Mouse (Mus musculus) forebrain, embryonic 15.5 days (tissue): ENCODE data around the gene Hormad2. TPM values are rescaled to one million over a fixed set of nuclear protein-coding genes. Genes with fewer than 3 reads are reported as not detected.

Experiments
- ATAC-seq: fragments of 200-750 bp; cut with Nextera tagmentation; replicated peaks from 2 replicates; pipeline ENCODE4 v1.8.0; 2017; ENCODE audit warnings: mild to moderate bottlenecking, moderate TSS enrichment, moderate library complexity
- H3K27ac ChIP-seq: fragments of 300-500 bp; sonication (generic); replicated peaks from 2 replicates; pipeline ENCODE4 v1.5.1; 2015; ENCODE audit warnings: mild to moderate bottlenecking, inconsistent platforms
- H3K27me3 ChIP-seq: fragments of 300-500 bp; sonication (generic); 2 replicates; pipeline ENCODE4 v1.6.1; 2015; ENCODE audit warnings: inconsistent platforms
- H3K36me3 ChIP-seq: fragments of 300-500 bp; sonication (generic); 2 replicates; pipeline ENCODE4 v1.6.1; 2015; ENCODE audit warnings: mild to moderate bottlenecking, inconsistent platforms
- H3K4me1 ChIP-seq: fragments of 300-500 bp; sonication (generic); 2 replicates; pipeline ENCODE4 v1.6.1; 2015; ENCODE audit warnings: inconsistent platforms
- H3K4me2 ChIP-seq: fragments of 300-500 bp; sonication (generic); replicated peaks from 2 replicates; pipeline ENCODE4 v1.6.1; 2015; ENCODE audit warnings: mild to moderate bottlenecking, inconsistent platforms
- H3K4me3 ChIP-seq: fragments of 300-500 bp; sonication (generic); 2 replicates; pipeline ENCODE4 v1.5.1; 2015; ENCODE audit warnings: mild to moderate bottlenecking, inconsistent platforms
- H3K9ac ChIP-seq: fragments of 300-500 bp; sonication (generic); replicated peaks from 2 replicates; pipeline ENCODE4 v1.6.1; 2015; ENCODE audit warnings: mild to moderate bottlenecking, inconsistent platforms
- H3K9me3 ChIP-seq: fragments of 300-500 bp; sonication (generic); 2 replicates; pipeline ENCODE4 v1.6.1; 2016; ENCODE audit warnings: inconsistent platforms
- WGBS: fragments of 180-500 bp; shearing (Covaris S2); methylation state at CpG from one replicate; pipeline ENCODE4 v1.1.7; 2015; ENCODE audit warnings: mixed read lengths; 5-methylcytosine and 5-hydroxymethylcytosine counted together
- polyA plus RNA-seq: library from polyadenylated mRNA; unstranded; fragments of >200 nt; fragmentation: Nextera tagmentation; extraction: Ambion mirVana; gene quantifications from 2 replicates; pipeline ENCODE4 v1.2.1, GENCODE M21; 2015

The Hormad2 gene
- polyA plus RNA-seq, 1 experiment from 2014 or later = not detected

DNA sequence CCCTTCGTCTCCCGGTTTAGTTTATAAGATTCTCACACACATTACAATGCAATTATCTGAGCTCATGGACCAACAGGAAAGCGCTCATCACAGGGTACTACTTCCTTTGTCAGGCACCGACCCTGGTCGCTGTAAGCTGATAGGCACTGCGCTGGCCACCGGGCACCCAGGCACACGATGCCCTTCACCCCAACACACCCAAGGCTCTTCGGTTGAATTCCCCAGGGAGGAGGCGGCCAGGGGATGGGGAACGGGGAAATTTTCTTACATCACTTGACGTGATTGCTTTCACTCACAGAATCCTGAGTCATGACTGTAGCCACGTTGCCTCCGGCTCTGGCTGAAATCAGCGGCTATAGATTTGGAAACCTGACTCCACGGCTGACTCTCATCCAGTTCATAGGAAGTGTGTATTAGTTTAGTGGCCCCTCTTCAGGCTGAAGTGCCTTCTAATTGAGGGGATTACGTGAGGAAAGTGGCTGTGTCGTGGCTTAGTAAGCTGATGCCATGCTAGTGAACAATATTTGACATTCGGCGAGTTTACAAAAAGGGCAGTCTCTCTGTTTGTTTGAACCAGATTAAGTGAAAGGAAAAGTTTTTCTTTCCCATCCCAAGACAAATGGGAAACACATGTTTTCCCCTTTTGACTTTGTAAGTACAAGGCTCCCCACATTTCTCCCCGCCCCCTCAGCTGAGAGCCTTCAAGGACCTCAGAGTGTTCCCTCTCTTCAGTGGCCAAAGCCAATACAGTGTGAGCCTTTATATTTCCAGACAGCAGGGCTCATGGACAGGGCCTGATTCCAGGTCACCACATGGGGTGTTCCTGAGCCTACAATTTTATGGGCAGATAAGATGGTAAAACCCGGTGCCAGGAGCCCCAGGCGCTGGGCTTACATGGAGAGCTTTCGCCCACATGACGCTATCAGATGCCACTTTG is 132.1 kb downstream of the Hormad2 start:
- Histone ChIP-seq H3K4me3 (no peak overlapping the region), H3K27ac (no peak overlapping the region), H3K27me3 (no peaks in the 10 kb centered on the region), H3K9me3 (no peaks in the 10 kb centered on the region), H3K36me3 (no peaks in the 10 kb centered on the region), H3K9ac (no peak overlapping the region), H3K4me2 (no peak overlapping the region), H3K4me1 (no peaks in the 10 kb centered on the region)
- ATAC-seq = no peak
- 44% methylated on average over 25 of the region's 25 CpGs for WGBS

- no peak overlapping the region for H3K4me2 ChIP-seq
- H3K4me3 ChIP-seq = no peak overlapping the region
- 14% methylated on average over 6 of the region's 6 CpGs for WGBS
- H3K4me1 ChIP-seq = no peaks in the 10 kb centered on the region
- H3K27ac ChIP-seq = no peak overlapping the region
- no peaks in the 10 kb centered on the region for H3K9me3 ChIP-seq
- no peaks in the 10 kb centered on the region for H3K27me3 ChIP-seq
- H3K9ac ChIP-seq = no peak overlapping the region
- no peak for ATAC-seq
- H3K36me3 ChIP-seq = no peaks in the 10 kb centered on the region
Measured at GRCm38 (mm10) chr11:4308060-4308513, 132.8 kb downstream of the Hormad2 start.

DNA sequence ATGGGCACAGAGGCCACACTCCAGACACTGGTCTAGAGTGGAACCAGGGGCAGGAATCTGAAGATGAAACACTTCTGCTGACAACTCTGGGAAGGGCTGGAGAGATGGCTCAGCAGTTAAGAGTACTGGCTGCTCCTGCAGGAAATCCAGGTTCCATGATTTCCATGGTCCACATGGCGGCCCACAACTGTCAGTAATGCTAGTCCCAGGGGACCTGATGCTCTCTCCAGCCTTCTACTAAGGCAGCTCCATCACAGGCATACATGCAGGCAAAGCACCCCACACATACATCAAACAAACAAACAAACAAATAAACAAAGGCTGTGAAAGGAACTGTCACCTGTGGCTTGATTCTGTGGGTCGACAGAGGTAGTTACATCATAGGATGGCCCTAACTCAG is 134.8 kb downstream of the Hormad2 start:
- ATAC-seq = no peak
- Histone ChIP-seq H3K9ac (no peak overlapping the region), H3K27me3 (no peaks in the 10 kb centered on the region), H3K9me3 (no peaks in the 10 kb centered on the region), H3K4me2 (no peak overlapping the region), H3K4me1 (no peaks in the 10 kb centered on the region), H3K36me3 (no peaks in the 10 kb centered on the region), H3K4me3 (no peak overlapping the region), H3K27ac (no peak overlapping the region)
- 82% methylated on average over 2 of the region's 2 CpGs for WGBS

DNA sequence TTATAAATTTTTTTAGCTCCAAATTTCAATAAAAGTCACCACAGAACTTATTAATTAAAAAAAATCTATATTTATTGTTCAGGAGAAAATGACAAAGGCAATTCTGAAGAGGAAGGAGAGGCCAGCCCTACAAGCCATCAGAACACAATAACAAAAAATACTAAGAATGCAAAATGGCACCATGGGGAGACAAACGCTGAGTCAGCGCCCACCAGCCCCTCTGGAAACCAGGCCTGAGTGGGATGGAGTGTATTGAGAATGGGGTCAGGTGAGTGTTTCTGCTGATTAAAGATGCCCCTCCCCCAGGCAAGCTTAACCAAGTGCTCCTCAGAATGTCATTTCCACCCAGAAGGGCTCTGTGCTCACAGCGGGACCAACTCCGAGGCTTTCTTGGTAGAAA is 135.8 kb downstream of the Hormad2 start:
- Histone ChIP-seq H3K27me3 (no peaks in the 10 kb centered on the region), H3K4me1 (no peaks in the 10 kb centered on the region), H3K9ac (no peak overlapping the region), H3K27ac (no peak overlapping the region), H3K4me3 (no peak overlapping the region), H3K4me2 (no peak overlapping the region), H3K9me3 (no peaks in the 10 kb centered on the region), H3K36me3 (no peaks in the 10 kb centered on the region)
- 87% methylated on average over 4 of the region's 4 CpGs for WGBS
- no peak for ATAC-seq

- Histone ChIP-seq H3K36me3 (no peaks in the 10 kb centered on the region), H3K9me3 (no peaks in the 10 kb centered on the region), H3K9ac (no peak overlapping the region), H3K4me3 (no peak overlapping the region), H3K4me2 (no peak overlapping the region), H3K27ac (no peak overlapping the region), H3K27me3 (no peaks in the 10 kb centered on the region), H3K4me1 (no peaks in the 10 kb centered on the region)
- 63% methylated on average over 4 of the region's 4 CpGs for WGBS
- no peak for ATAC-seq
Measured at GRCm38 (mm10) chr11:4304203-4304602, 136.7 kb downstream of the Hormad2 start.

DNA sequence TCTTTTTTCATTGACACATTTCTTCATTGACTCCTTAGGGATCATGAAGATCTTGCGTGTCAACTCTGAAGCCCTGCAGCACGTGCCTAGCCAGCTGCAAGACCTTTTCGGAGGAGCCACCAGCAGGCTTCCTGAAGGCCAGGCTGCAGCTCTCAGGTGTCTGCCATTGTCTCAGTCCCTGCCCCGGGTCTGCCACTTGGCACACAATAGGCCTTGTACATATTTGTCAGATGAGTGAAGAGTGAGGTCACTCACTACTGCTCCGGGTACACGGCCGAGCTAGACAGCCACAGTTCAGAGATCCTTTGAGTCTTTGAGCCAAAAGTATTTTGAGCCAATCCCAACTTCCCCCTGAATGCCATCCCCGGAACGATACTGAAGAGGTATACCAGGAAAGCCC is 137.9 kb downstream of the Hormad2 start:
- WGBS = 44% methylated on average over 9 of the region's 9 CpGs
- no peak overlapping the region for H3K9ac ChIP-seq

DNA sequence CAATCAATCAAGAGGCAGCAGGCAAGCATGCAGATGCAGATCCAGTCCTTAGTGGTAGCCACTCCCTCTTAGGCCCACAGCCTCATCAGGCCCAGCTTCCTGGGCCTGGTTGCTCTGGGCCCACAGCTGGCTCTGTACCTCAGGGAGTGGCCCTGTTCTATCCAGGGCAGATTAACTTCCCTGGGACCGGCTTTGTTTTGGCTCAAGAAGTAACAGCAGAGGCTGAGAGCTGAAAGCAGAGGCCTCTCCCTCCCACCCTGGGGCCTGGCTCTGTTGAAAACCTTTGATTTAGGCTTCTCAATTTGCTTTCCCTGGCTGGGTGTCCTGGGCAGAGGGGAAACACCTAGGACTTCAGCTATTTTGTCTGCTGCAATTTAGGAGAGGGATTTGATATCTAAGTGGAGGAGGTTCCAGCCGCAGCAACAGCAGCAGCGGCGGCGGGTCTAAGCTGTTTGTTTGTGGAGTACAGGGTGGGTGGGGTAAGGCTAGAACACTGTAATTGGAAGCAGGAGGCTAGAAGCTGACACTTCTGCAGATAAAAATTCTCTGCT is 138.5 kb downstream of the Hormad2 start:
- no peak overlapping the region for H3K4me2 ChIP-seq
- no peaks in the 10 kb centered on the region for H3K9me3 ChIP-seq
- no peak overlapping the region for H3K27ac ChIP-seq
- WGBS = 20% methylated on average over 5 of the region's 5 CpGs
- no peak overlapping the region for H3K4me3 ChIP-seq
- H3K4me1 ChIP-seq = no peaks in the 10 kb centered on the region
- H3K36me3 ChIP-seq = no peaks in the 10 kb centered on the region
- H3K9ac ChIP-seq = no peak overlapping the region
- no peak for ATAC-seq
- H3K27me3 ChIP-seq = no peaks in the 10 kb centered on the region

More for the DNA sequence above, 137.9 kb downstream of the Hormad2 start:
- no peak for ATAC-seq
- Histone ChIP-seq H3K36me3 (no peaks in the 10 kb centered on the region), H3K9me3 (no peaks in the 10 kb centered on the region), H3K4me1 (no peaks in the 10 kb centered on the region), H3K4me2 (no peak overlapping the region), H3K27me3 (no peaks in the 10 kb centered on the region), H3K27ac (no peak overlapping the region), H3K4me3 (no peak overlapping the region)

GRCm38 (mm10) chr11:4300683-4301082 is 140.2 kb downstream of the Hormad2 start:
- no peak overlapping the region for H3K27ac ChIP-seq
- 84% methylated on average over 3 of the region's 3 CpGs for WGBS
- H3K4me2 ChIP-seq = no peak overlapping the region
- no peak for ATAC-seq
- no peaks in the 10 kb centered on the region for H3K4me1 ChIP-seq
- no peak overlapping the region for H3K4me3 ChIP-seq
- H3K36me3 ChIP-seq = no peaks in the 10 kb centered on the region
- no peaks in the 10 kb centered on the region for H3K9me3 ChIP-seq
- no peaks in the 10 kb centered on the region for H3K27me3 ChIP-seq
- H3K9ac ChIP-seq = no peak overlapping the region

GRCm38 (mm10) chr11:4299735-4300474 is 141.0 kb downstream of the Hormad2 start:
- Histone ChIP-seq H3K9me3 (no peaks in the 10 kb centered on the region), H3K4me3 (no peak overlapping the region), H3K9ac (no peak overlapping the region), H3K36me3 (no peaks in the 10 kb centered on the region), H3K4me2 (no peak overlapping the region), H3K27me3 (no peaks in the 10 kb centered on the region), H3K4me1 (0 out of 2 replicates have a peak, but pooled peaks cover 2% of the 10 kb centered on the region), H3K27ac (no peak overlapping the region)
- ATAC-seq = no peak
- 75% methylated on average over 14 of the region's 14 CpGs for WGBS

DNA sequence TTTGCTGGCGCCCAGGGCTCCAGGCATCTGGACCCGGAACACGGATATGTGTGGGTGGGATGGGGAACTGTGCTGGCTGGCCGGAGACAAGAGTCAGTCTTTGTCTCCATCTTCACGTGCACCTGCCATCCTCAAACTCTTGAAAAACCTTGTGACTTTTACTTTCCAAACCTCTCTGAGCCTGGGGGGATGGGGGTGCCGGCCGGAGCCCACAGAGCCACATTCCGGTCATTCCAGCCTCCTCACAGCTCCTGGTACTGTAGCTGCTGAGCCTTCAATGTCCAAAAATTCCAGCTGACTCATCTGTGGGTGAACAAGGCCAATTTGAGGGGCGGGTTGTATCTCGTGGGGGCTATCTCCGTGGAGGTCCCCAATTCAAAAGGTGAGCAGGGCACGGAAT is 141.7 kb downstream of the Hormad2 start:
- 56% methylated on average over 12 of the region's 12 CpGs for WGBS
- H3K4me3 ChIP-seq = no peak overlapping the region
- H3K36me3 ChIP-seq = no peaks in the 10 kb centered on the region
- H3K4me2 ChIP-seq = no peak overlapping the region
- ATAC-seq = no peak
- no peaks in the 10 kb centered on the region for H3K27me3 ChIP-seq
- H3K9me3 ChIP-seq = no peaks in the 10 kb centered on the region
- no peak overlapping the region for H3K27ac ChIP-seq
- H3K9ac ChIP-seq = no peak overlapping the region
- 0 out of 2 replicates have a peak, but pooled peaks cover 5% of the 10 kb centered on the region for H3K4me1 ChIP-seq

DNA sequence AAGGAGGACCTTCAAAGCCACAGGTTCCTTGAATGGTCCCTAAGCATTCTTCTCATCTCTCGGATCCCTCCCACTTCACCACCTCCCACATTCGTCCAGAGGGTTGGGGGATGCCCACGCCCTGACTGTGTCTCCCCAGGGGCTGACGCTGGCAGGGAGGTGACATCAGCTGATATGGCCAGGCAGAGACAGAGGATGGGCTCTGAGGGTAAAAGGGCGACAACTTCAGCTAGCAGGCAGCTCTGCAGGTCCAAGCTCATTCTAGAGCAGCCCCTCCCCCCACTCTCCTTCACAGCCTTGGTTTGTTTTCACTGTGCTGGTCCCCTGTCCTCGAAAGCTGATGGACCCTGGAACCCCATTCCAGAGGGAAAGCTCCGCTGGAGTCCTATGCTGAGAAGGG is 142.3 kb downstream of the Hormad2 start:
- H3K9ac ChIP-seq = no peak overlapping the region
- no peaks in the 10 kb centered on the region for H3K36me3 ChIP-seq
- 52% methylated on average over 7 of the region's 7 CpGs for WGBS
- no peak overlapping the region for H3K4me2 ChIP-seq
- H3K27ac ChIP-seq = no peak overlapping the region
- H3K4me1 ChIP-seq = 0 out of 2 replicates have a peak, but pooled peaks cover 5% of the 10 kb centered on the region
- no peaks in the 10 kb centered on the region for H3K9me3 ChIP-seq
- no peaks in the 10 kb centered on the region for H3K27me3 ChIP-seq
- no peak overlapping the region for H3K4me3 ChIP-seq
- ATAC-seq = no peak

GRCm38 (mm10) chr11:4297753-4298152 is 143.2 kb downstream of the Hormad2 start:
- Histone ChIP-seq H3K4me1 (0 out of 2 replicates have a peak, but pooled peaks cover 5% of the 10 kb centered on the region), H3K27me3 (no peaks in the 10 kb centered on the region), H3K4me2 (no peak overlapping the region), H3K36me3 (no peaks in the 10 kb centered on the region), H3K27ac (no peak overlapping the region), H3K9me3 (no peaks in the 10 kb centered on the region), H3K9ac (no peak overlapping the region), H3K4me3 (no peak overlapping the region)
- WGBS = 89% methylated on average over 3 of the region's 3 CpGs
- ATAC-seq = no peak
